Mouse (Mus musculus): ENCODE data around the gene Macrod2. TPM values are rescaled to one million over a fixed set of nuclear protein-coding genes. Genes with fewer than 3 reads are reported as not detected.
A peak's percentile ranks its signal among the peaks of the same experiment; 100 is the strongest.

Gene Macrod2
- not detected in 2 replicates for total RNA-seq (2017)

GRCm38 (mm10) chr2:140395179-140395578, at the start of gene Macrod2:
TSS of gene Macrod2 (plus strand) at chr2:140395309.
- peak; percentile 63 for ATAC-seq (ENCODE audit: extremely low read depth, insufficient number of reproducible peaks, low FRiP score, poor library complexity, severe bottlenecking)

GRCm38 (mm10) chr2:140359905-140360304, 35.2 kb upstream of the Macrod2 start:
- no peak for ATAC-seq (ENCODE audit: extremely low read depth, insufficient number of reproducible peaks, low FRiP score, poor library complexity, severe bottlenecking)

- no peak for ATAC-seq (ENCODE audit: extremely low read depth, insufficient number of reproducible peaks, low FRiP score, poor library complexity, severe bottlenecking)
Measured at GRCm38 (mm10) chr2:140364804-140365203, 30.3 kb upstream of the Macrod2 start.

- no peak for ATAC-seq (ENCODE audit: extremely low read depth, insufficient number of reproducible peaks, low FRiP score, poor library complexity, severe bottlenecking)
Measured at GRCm38 (mm10) chr2:140389525-140389924, 5.6 kb upstream of the Macrod2 start, which contains the start of gene Sel1l2. TSS of gene Sel1l2 (minus strand) at chr2:140389706.

GRCm38 (mm10) chr2:140395744-140396231, 679 bp downstream of the Macrod2 start:
- no peak for ATAC-seq (ENCODE audit: extremely low read depth, insufficient number of reproducible peaks, low FRiP score, poor library complexity, severe bottlenecking)

GRCm38 (mm10) chr2:140425844-140426243, 30.7 kb downstream of the Macrod2 start:
- no peak for ATAC-seq (ENCODE audit: extremely low read depth, insufficient number of reproducible peaks, low FRiP score, poor library complexity, severe bottlenecking)

- ATAC-seq (ENCODE audit: extremely low read depth, insufficient number of reproducible peaks, low FRiP score, poor library complexity, severe bottlenecking): no peak
Measured at GRCm38 (mm10) chr2:140427283-140427682, 32.2 kb downstream of the Macrod2 start.

GRCm38 (mm10) chr2:140439081-140439480, 44.0 kb downstream of the Macrod2 start:
- no peak for ATAC-seq (ENCODE audit: extremely low read depth, insufficient number of reproducible peaks, low FRiP score, poor library complexity, severe bottlenecking)

GRCm38 (mm10) chr2:140448636-140449035, 53.5 kb downstream of the Macrod2 start:
- ATAC-seq (ENCODE audit: extremely low read depth, insufficient number of reproducible peaks, low FRiP score, poor library complexity, severe bottlenecking): no peak

- ATAC-seq (ENCODE audit: extremely low read depth, insufficient number of reproducible peaks, low FRiP score, poor library complexity, severe bottlenecking): no peak
Measured at GRCm38 (mm10) chr2:140475770-140476169, 80.7 kb downstream of the Macrod2 start.

GRCm38 (mm10) chr2:140476891-140477290, 81.8 kb downstream of the Macrod2 start:
- no peak for ATAC-seq (ENCODE audit: extremely low read depth, insufficient number of reproducible peaks, low FRiP score, poor library complexity, severe bottlenecking)

GRCm38 (mm10) chr2:140482604-140483003, 87.5 kb downstream of the Macrod2 start:
- ATAC-seq (ENCODE audit: extremely low read depth, insufficient number of reproducible peaks, low FRiP score, poor library complexity, severe bottlenecking): no peak

- ATAC-seq (ENCODE audit: extremely low read depth, insufficient number of reproducible peaks, low FRiP score, poor library complexity, severe bottlenecking): no peak
Measured at GRCm38 (mm10) chr2:140497688-140498087, 102.6 kb downstream of the Macrod2 start.

GRCm38 (mm10) chr2:140500951-140501350, 105.8 kb downstream of the Macrod2 start:
- ATAC-seq (ENCODE audit: extremely low read depth, insufficient number of reproducible peaks, low FRiP score, poor library complexity, severe bottlenecking): no peak

- ATAC-seq (ENCODE audit: extremely low read depth, insufficient number of reproducible peaks, low FRiP score, poor library complexity, severe bottlenecking): no peak
Measured at GRCm38 (mm10) chr2:140521472-140521871, 126.4 kb downstream of the Macrod2 start.

- ATAC-seq (ENCODE audit: extremely low read depth, insufficient number of reproducible peaks, low FRiP score, poor library complexity, severe bottlenecking): no peak
Measured at GRCm38 (mm10) chr2:140530214-140530613, 135.1 kb downstream of the Macrod2 start.

GRCm38 (mm10) chr2:140532024-140532423, 136.9 kb downstream of the Macrod2 start:
- no peak for ATAC-seq (ENCODE audit: extremely low read depth, insufficient number of reproducible peaks, low FRiP score, poor library complexity, severe bottlenecking)

GRCm38 (mm10) chr2:140532859-140533519, 137.9 kb downstream of the Macrod2 start:
- no peak for ATAC-seq (ENCODE audit: extremely low read depth, insufficient number of reproducible peaks, low FRiP score, poor library complexity, severe bottlenecking)

GRCm38 (mm10) chr2:140533621-140534020, 138.5 kb downstream of the Macrod2 start:
- no peak for ATAC-seq (ENCODE audit: extremely low read depth, insufficient number of reproducible peaks, low FRiP score, poor library complexity, severe bottlenecking)

- ATAC-seq (ENCODE audit: extremely low read depth, insufficient number of reproducible peaks, low FRiP score, poor library complexity, severe bottlenecking): no peak
Measured at GRCm38 (mm10) chr2:140534583-140534982, 139.5 kb downstream of the Macrod2 start.
